Mouse (Mus musculus): ENCODE measurements around the gene Hvcn1.

Hvcn1 gene

DNA sequence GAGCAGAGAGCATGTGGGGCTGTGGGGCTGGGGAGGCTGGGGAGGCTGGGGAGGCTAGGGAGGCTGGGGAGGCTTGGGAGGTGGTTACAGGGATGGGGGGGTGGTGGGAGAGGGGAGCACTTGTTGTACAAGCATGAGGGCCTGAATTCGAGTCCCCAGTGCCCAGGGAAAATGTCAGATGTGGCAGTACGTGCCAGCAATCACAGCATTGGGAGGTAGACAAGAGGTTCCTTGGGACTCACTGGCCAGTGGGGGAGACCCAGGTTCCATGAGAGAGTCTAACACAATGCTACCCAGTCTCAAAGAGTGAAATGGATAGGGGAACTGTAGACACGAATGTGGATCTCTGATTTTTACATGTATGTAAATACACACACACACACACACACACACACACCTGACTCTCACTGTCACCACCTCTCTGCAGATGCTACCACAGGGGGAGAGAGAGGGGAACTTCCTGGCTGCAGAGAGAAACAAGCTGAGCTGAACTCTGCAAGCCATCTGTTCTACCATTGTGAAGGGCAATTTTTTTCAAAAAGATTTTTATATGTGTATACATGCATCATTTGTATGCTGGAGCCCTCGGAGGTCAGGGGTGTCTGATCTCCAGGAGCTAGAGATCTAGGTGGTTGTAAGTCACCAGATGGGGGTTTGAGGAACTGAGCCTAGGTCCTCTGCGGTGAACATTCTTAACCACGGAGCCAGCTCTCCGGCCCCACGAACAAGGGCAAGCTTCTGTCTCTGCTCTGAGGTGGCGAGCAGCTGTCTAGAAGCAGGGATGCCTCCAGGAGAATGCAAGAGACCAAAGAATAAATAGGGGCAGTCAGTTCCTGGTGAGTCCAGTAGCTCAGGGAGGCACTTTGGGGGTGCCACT, 28.0 kb downstream of the Hvcn1 start:
- no peak for DNase-seq (ENCODE audit: low read depth, low spot score)

DNA sequence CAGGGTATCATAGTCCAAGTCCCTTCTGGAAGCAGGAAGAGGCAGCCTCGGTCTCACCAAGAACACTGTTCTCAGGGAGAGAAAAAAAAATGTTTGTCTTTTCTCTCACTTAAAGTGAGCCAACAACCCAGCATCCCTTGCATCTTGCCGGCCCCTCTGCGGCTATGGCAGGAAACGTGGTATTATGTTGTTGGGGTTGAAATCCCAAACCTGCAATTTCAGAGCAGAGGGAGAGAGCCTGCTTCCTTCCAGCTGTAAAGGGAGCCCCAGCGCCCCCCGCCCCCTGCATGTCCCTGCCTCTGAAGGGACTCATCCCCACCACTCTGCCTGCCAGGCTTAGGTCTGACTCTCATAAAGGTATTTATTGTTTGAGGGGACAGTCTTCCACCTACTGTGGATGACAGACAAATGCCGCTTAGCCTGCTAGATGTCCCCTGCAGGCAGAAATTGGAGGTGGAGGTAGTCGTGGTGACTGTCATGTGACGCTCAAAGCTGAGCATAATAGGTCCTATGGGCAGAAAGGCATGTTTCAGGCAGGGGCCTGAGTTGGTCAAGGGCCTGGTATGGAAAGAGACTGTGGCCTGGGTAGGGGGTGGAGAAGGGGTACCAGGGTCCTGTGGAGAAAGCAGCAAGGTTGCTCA, 28.7 kb downstream of the Hvcn1 start:
- no peak for DNase-seq (ENCODE audit: low read depth, low spot score)

DNA sequence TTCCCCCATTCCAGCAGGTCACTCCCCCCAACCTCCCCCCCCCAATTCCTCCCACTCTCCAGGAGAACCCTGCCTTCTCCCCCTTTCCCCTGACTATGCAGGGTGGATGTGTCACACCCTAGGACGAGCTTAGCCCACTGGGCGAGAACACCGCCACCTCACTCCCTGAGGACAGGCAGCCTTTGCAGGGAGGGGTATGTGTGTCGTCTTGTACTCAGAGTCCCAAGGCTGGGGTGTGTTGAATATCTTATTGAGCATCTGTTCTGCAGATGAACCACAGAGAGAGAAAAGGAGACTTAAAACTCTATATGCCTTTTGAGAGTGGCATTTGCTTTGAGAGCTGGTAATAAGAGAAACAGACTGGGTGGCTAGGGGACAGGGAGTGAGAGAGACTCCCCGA, 30.6 kb downstream of the Hvcn1 start:
- DNase-seq (ENCODE audit: low read depth, low spot score), result no peak

DNA sequence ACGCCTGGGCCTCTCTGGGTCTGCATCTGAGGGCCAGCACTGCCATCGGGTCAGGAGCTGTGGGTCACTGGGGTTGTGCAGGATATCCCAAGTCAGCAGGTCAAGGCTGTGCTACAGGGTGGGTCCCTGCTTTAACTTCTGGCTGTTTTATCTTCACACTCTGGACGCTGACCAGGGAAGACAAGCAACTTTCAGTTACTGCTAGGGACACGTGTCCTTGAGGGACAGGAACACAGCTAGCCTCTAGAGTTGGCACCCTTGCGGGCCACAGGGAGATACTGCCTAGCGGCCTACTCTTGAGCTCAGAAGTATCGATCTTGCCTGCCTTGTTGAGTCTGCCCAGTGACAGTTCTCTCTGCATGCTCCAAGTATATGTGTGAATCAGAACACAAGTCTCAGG, 33.0 kb downstream of the Hvcn1 start:
- no peak for DNase-seq (ENCODE audit: low read depth, low spot score)

DNA sequence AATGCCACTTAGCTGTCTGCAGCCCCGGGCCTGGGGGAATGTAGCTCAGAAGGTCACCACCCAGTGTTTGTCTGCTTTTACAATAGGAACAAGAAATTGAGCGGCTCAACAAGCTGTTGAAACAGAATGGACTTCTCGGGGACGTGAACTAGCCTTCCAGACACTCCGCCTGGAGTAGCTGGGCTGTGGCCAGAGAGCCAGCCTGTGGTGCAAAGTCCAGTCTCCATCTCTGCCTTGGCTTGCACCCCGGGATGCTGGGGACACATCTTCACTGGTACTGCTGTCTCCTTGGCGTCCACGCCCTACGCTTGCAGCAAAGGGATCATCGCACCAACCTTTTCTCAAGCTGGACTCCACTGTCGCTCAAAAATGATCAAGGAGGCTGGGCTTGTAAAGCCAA, 33.9 kb downstream of the Hvcn1 start:
- no peak for DNase-seq (ENCODE audit: low read depth, low spot score)

DNA sequence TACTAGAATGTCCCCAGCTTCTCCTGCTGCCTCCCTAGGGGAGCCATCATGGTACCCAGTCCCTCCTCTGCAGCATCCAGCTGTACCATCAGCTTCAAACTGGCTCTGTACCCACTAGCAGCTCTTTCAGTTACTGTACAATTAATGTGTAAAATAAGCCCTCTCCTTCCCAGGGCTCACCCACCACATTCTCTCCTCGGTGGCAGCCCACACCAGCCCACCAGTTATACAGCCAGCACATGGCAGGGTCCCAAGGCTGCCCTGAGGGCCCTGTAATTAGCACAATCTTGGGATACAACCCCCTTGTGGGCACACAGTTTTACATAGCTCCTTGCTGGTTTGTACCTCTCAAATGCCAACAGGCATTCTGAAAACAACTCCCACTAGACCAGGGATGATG, 34.4 kb downstream of the Hvcn1 start:
- DNase-seq (ENCODE audit: low read depth, low spot score), result no peak

DNA sequence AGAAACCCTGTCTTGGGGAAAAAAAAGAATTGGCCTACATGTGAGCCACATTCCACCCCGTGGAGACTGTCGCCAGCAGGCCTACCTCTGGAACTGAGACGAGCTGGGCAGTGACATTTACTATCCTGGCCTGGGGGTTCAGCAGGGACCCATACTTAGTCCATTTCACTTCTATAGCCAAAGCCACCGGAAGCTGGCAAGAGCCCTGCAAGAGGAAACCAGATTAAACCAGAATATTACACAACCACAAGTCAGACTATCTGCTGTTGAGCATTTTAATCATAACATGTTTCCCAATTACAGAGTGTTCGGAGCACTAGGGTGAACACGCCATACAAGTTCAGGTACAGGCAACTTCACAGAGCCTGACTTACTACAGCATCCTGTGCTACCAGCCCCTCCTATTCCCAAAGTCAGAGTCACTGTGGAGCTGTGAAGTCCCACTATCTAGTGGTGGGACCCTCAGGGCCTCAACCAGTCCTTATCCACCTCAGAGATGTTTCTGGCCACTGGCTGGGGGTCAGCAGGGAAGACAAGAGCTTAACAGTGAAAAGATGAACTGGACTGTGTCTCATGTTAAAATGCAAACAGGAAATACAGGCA, 36.0 kb downstream of the Hvcn1 start:
- no peak for DNase-seq (ENCODE audit: low read depth, low spot score)

DNA sequence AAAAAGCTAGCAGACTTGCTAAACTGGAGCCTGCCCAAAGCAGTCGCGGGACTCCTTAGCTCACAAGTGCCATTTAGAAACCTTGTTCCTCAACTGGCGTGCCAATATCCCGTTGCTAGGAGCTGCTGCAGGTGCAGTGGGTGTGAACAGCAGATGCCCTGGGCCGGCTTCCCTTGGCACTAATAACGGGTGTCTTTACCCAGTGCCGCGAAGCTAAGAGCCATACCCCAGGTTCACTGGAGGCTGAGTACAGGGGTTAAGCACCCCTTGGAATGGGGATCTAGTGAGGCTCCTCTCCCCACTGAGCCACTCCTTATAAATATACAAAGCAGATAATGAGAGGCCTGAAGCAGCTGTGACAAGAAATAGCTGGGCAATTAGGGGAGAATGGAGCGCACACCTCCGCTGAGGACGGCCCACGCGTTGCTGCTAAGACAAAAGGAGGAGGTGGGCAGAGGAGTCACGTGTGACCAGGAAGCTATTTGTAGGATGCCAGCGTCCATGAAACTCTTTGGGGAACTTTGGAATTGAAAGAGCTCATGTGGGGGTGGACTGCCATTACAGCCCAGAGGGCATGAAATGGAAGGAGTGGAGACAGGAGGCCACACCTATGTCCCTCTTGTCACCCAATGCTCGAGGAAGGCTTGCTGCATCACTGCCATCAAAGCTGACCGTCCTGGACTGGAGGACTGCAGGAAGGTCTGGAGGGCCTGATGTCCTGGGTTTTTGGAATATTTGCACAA, 37.3 kb downstream of the Hvcn1 start:
- DNase-seq (ENCODE audit: low read depth, low spot score), result no peak

DNA sequence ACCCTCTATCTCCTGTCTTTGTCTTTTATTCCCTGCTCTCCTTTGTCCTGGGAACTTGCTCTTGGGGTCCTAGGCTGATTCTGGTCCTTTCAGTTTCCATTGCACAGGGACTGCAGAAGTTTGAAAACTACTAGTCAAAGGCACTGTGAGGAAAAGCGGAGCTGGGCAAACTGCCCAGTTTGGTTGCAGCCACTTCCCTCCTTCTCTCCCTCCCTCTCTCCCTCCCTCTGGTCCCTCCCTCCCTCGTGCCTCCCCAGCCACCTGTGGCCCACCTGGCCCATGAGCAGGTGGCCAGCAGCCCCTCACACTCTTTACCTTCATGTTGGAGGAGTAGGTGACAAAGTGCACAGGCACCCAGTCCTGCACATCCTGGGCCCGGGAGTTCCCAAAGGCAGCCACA, 38.6 kb downstream of the Hvcn1 start:
- DNase-seq (ENCODE audit: low read depth, low spot score), result no peak

DNA sequence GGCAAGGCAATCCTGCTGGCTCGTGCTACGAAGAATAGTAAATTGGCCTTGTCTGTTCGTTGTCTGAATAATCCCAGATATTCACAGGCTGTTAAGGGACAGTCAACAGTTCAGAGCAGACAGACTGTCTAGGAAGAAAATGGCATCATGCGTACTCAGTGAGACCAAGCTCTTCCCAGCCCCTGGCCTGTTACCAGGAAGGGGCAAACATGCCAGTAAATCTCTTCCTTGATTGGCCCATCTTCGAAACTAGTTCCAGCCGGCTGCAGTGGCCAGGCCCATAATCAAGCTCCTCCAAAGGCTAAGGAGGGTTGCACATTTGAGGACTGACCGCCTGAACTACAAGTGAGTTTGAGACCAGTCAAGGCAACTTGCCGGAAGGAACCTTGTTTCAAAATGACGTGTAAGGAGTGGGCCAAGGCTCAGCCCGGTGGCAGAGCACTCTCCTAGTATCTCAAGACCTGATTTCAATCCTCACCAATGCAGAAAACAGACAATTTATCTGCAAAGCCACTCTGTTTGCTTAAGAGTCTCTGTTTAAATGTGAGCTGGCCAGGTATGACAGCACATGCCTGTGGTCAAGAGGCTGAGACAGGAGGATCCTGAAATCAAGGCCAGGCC, 40.1 kb downstream of the Hvcn1 start:
- DNase-seq (ENCODE audit: low read depth, low spot score), result no peak

DNA sequence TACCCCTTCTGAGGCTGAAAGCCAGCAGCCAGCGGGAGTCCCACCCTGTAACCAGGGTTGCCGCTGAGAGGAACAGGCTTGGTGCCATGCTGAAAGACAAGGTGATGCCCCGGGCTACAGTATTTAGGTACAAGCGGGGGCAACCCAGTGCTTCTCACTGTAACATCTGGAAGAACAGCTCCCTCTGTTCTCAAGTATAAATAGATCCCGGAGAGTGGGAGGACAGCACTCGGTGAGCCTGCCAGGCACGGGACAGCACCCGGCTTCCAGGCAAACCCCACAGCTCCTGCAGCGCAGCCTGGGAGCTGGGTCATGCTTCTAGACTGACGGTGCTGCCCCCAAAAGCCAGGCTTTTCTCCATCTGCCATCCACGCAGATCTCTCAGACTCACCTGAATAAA, 40.9 kb downstream of the Hvcn1 start:
- DNase-seq (ENCODE audit: low read depth, low spot score), result no peak

DNA sequence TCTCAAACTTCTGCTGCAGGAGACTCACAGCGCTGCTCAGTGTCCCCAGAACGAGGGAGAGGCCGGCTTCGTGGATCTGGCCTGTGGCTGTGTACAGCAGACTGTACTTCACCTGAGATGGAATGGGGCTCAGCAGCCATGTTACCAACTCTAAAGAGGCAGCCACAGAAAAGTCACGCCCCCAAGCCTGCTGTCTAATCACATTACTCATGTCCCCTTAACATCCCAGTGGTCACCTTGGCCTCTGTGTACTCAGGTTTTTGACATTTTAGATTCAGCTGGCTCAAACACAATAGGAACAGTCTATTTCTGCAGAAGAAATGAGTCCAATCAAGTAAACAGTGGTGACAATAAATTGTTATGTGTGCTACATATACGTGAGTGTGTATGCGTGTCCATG, 41.3 kb downstream of the Hvcn1 start:
- no peak for DNase-seq (ENCODE audit: low read depth, low spot score)

DNA sequence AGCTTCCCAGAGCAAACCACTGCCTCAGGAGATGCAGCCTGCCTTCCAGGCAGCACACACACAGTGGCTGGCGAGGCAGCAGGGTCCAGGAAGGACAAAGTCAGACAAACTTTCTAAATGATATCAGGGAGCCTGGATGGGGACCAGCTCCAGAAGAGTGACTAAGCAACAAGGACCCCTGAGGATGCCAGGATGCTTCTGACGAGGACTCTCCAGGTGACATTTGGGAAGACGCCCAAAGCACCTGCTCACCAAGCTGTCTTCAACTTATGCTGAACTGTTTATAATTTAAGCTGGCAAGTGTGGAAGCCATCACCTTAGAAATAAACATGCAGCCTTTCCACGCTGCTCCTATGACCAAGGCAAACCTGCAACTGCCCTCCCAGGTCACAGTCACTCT, 42.7 kb downstream of the Hvcn1 start:
- no peak for DNase-seq (ENCODE audit: low read depth, low spot score)

DNA sequence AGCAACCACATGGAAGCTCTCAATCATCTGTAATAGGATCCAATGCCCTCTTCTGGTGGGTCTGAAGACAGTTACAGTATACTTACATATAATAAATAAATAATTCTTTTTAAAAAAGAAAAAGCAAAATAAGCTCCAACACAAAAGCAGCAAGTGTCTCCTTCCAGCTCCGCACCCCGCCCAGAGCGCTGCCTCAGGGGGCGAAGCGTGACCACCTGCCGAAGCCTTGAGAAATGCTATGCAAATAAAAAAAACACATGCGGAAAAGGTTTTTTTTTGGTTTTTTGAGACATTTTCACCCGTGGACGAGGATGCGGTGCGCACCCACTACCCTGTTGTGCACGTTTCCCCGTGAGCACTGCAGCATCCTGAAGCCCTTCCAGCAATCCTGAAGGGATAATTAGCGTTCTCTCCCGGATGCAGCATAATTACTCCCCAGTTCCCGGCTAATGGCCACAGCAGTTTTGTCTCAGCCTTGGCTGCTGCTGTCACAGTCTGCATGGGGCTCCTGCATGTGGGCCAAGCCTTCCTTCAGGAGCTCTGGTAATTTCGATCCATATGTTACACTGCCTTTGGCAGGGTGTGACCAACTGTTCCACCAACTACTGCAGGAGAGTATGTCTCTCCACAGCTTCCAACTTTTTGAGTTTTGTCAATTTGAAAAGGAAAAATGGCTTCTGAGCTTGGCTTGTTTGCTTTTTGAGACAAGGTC, 45.4 kb downstream of the Hvcn1 start:
- DNase-seq (ENCODE audit: low read depth, low spot score), result no peak

DNA sequence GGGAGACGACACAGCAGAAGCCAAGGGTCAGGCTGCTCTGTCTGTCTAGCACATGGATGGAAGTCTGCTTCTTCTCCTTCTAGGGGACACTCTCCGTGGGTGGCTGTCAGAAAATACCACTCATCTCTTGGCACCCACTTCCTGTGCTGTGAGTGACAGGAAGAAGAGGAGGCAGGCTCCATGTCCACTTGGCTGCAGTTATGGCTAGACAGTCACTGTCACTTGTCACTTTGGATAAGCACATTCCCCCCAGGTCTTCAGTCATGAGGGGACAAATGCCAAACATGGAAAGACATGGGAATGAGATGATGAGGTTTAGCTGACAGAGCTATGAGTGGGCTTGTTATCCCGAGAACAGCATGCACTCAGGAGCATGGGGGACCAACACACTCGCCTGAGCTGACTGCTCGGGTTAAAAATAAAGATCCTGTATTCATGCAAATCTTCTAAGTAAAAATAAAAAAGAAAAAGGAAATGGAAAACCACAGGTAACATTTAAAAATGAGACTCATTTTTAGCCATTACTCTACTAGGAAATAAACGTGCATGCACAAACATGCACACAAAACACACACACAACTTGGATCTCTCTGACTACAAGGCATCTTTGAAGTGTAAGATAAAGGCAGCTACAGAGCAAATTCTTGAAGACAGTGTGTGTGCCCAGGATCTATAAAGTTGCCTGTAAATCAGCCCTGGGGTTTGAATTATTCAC, 51.6 kb downstream of the Hvcn1 start:
- no peak for DNase-seq (ENCODE audit: low read depth, low spot score)

DNA sequence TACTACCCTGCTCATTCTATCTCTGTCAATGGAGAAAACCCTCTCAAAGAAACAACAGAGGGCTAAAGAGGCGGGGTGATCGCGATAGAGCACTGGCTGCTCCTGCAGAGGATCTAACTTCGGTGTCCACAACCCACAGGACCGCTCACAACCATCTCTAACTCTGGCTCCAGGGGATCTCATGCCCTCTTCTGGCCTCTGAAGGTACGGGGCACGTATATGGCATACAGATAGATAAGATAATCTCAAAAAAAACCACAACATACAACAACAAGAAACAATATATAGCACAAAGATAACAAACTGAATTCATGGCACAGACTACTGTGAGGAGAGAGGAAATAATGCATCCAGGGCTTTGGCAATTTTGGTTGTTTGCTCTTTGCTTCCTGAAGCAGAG, 55.5 kb downstream of the Hvcn1 start:
- no peak for DNase-seq (ENCODE audit: low read depth, low spot score)

DNA sequence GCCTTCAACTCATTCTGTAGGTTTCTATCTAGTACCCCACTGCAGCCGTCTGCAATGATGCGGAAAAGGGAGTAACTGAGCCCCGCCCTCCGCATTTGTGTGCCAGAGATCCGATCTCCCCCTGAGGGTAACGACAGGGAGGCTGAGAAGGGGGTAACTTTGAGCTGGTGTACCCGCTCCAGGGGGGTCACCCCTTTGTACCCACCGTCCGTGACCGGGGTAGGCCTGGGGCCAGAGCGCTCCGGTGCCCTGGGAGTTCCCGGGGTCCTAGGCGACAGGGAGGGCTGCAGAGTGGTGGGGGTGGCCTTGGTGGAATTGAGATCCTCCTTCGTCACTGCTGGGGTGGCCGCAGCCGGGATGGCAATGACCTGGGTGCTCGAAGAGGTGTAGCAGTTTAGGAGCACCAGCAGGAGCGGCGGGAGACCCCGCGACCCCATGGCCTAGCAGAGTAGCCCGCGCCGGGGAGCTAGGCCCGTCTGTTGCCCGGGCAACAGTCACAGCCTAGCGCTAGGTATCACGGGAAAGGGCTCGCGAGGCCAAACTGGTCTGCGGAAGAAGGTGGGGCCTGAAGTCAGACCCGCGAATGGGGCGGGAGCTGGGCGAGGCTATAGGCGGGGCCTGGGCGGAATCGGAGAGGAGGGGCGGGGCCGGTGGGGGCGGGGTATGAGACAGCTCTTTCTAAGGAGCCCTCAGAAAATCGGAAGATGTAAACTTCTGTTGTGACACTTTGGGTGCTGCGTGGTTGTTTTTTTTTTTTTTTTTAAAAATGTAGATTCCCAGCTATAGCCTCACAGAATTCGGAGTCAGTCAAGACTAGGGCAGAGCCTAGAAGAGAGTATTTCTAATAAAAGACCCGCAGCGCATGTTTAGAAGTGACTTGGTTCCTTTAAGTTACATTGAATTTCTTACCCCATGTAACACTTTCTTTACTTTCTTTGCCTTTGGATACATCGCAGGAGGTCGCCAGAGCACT, 57.6 kb downstream of the Hvcn1 start, which contains the start of gene Tctn1:
Tctn1 (minus strand) TSS at position 528 of the 973 bp plus-strand sequence.
- DNase-seq (ENCODE audit: low read depth, low spot score), result peak; percentile 92

DNA sequence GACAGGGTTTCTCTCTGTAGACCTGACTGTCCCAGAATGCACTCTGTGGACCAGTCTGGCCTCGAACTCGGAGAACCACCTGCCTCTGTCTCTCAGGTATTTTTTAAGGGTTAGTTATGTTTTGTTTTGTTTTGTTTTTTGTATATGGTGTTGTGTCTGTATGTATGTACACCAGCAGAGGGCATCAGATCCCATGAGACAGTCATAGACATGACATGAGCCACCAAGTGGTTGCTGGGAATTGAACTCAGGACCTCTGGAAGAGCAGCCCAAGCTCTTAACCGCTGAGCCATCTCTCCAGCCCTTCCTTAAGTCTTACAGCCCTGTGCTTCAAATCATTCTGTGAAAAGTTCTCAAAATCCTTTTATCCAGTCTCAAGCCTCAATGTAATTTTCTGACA, 58.6 kb downstream of the Hvcn1 start:
- DNase-seq (ENCODE audit: low read depth, low spot score), result no peak

DNA sequence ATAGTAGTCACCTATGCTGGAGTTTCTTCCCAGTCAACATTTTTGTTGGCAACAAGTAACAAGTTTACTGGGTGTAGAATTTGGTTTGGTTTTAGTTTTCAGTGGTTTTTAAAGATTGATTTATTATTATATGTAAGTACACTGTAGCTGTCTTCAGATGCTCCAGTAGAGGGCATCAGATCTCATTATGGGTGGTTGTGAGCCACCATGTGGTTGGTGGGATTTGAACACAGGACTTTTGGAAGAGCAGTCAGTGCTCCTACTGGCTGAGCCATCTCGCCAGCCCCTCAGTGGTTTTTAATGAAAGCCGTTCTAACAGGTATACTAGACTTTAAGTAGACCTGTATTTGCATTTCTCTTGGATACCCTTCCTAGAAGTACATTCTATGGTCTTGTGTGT, 59.3 kb downstream of the Hvcn1 start:
- DNase-seq (ENCODE audit: low read depth, low spot score), result no peak

All from embryo, embryonic 11.5 days (tissue).